9 mouse cellular contexts compared by ENCODE assay signal in the genomic region with DNA sequence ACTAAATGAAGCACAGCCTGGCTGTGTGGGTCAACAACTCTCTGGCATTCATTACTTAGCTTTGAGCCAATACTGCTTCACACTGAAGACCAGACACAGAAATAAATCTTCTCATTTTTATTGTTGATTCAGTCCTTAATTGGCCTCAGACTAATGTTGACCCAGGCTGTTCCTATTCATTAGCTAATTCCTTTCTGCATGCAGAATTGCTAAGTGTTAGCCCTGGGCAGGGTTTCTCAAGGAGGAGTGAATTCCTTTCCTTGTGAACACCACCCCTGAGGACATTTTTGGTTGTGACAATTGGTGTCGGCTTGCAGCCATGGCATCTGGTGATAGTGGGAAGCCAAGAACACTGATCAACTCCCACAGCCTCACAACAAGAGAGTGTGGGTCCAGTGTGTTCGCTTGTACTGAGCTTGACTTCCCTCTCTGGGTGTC.
DNase-seq lines count a peak whose midpoint lies in the region; ATAC-seq and TF ChIP-seq lines count a peak whose summit lies in the region.
"Had no signal": no experiment of that assay in that cellular context is flagged by ENCODE, and none has a peak within 500 bp of the region (broad histone marks: within the 10 kb centered on the region; RNA-seq: fewer than 3 reads in every experiment).

No protein-coding gene starts in this region.

- TF ChIP-seq CTCF in liver, adult 2 months (IDR thresholded peaks at IDR 0.05; ENCODE audit: low read depth, low read length), result no peak
- no peak for TF ChIP-seq CTCF in liver, postnatal 0 days (IDR thresholded peaks at IDR 0.05; ENCODE audit: low read depth)

- no peak overlapping the region for H3K27ac ChIP-seq in liver, adult 2 months (replicated peaks; ENCODE audit: insufficient read depth, low read depth, low read length)
- no peak overlapping the region for H3K27ac ChIP-seq in liver, postnatal 0 days (ENCODE audit: low read depth)
- H3K27ac ChIP-seq: embryonic facial prominence, embryonic 15.5 days had no signal

- no peak overlapping the region for H3K9ac ChIP-seq in liver, adult 2 months (ENCODE audit: low read depth, low read length)
- no peak overlapping the region for H3K9ac ChIP-seq in liver, postnatal 0 days (replicated peaks)
- H3K9ac ChIP-seq: embryonic facial prominence, embryonic 15.5 days had no signal

- no peaks in the 10 kb centered on the region for H3K9me3 ChIP-seq in liver, postnatal 0 days (ENCODE audit: low read length)
- H3K9me3 ChIP-seq: embryonic facial prominence, embryonic 15.5 days had no signal

- no peak for TF ChIP-seq POLR2A in liver, adult 2 months (IDR thresholded peaks at IDR 0.05; ENCODE audit: extremely low read depth, insufficient read depth, low read length)

- H3K4me3 ChIP-seq in liver, adult 2 months (ENCODE audit: insufficient read depth, low read depth, low read length), result no peak overlapping the region
- H3K4me3 ChIP-seq in liver, postnatal 0 days (ENCODE audit: low read depth, low read length), result no peak overlapping the region
- H3K4me3 ChIP-seq: embryonic facial prominence, embryonic 15.5 days had no signal

- no peaks in the 10 kb centered on the region for H3K79me2 ChIP-seq in liver, adult 2 months (ENCODE audit: control insufficient read depth, insufficient read depth, low read length)

- no peaks in the 10 kb centered on the region for H3K4me1 ChIP-seq in liver, adult 2 months (ENCODE audit: control insufficient read depth, insufficient read depth, low read length)
- no peaks in the 10 kb centered on the region for H3K4me1 ChIP-seq in liver, postnatal 0 days (ENCODE audit: insufficient read depth)
- H3K4me1 ChIP-seq: embryonic facial prominence, embryonic 15.5 days had no signal

- no peak for TF ChIP-seq EP300 in liver, postnatal 0 days (IDR thresholded peaks at IDR 0.05; ENCODE audit: low read depth)

- H3K36me3 ChIP-seq in liver, adult 2 months (ENCODE audit: control insufficient read depth, insufficient read depth, low read length), result no peaks in the 10 kb centered on the region
- H3K36me3 ChIP-seq in liver, postnatal 0 days (replicated peaks; ENCODE audit: insufficient read depth, low read length), result no peaks in the 10 kb centered on the region
- H3K36me3 ChIP-seq: embryonic facial prominence, embryonic 15.5 days had no signal

- H3K27me3 ChIP-seq in liver, adult 2 months (ENCODE audit: control insufficient read depth, insufficient read depth, low read length), result no peaks in the 10 kb centered on the region
- H3K27me3 ChIP-seq in liver, postnatal 0 days (ENCODE audit: insufficient read depth, low read length), result no peaks in the 10 kb centered on the region
- H3K27me3 ChIP-seq: embryonic facial prominence, embryonic 15.5 days had no signal

- WGBS in liver, adult 2 months, result 70% methylated on average over 2 of the region's 2 CpGs
- WGBS in liver, postnatal 0 days (ENCODE audit: insufficient replicate concordance), result 44% methylated on average over 2 of the region's 2 CpGs

- DNase-seq in liver, adult 2 months (ENCODE audit: extremely low read depth, low read depth, low spot score), result peak; percentile 2
- no peak for DNase-seq in liver, postnatal 0 days
- peak; percentile 22 for DNase-seq in embryo, embryonic 10.5 days (ENCODE audit: low spot score)
- peak; percentile 24 to 51 for DNase-seq in gastrocnemius, postnatal 36 days
- peak; percentile 68 to 69 for DNase-seq in layer of hippocampus, postnatal 10 days (ENCODE audit: low spot score in 2 of 2)
- no peak for DNase-seq in frontal cortex, postnatal 10 days (ENCODE audit: low spot score in 2 of 2)
- no peak for DNase-seq in adrenal gland, adult (ENCODE audit: inconsistent age in 2 of 2, low spot score in 1 of 2)
- DNase-seq in spleen, postnatal 4 days (ENCODE audit: low spot score in 2 of 2), result no peak

- intact Hi-C loops in gastrocnemius, postnatal 36 days (cut with DNase I), result no loop called here

- H3K4me2 ChIP-seq in liver, postnatal 0 days (ENCODE audit: low read depth, low read length), result no peak overlapping the region
- H3K4me2 ChIP-seq: embryonic facial prominence, embryonic 15.5 days had no signal

- no peak for ATAC-seq in liver, postnatal 0 days

Comparison
In these comparisons a context has a peak if more than half of its experiments do, and no peak if none do; other contexts are left out.
1. DNase-seq: peak in liver, adult 2 months (single experiment), embryo, embryonic 10.5 days (single experiment), gastrocnemius, postnatal 36 days (2 of 2) and layer of hippocampus, postnatal 10 days (2 of 2); none in liver, postnatal 0 days (single experiment), frontal cortex, postnatal 10 days (0 of 2), adrenal gland, adult (0 of 2) and spleen, postnatal 4 days (0 of 2).